Mouse (Mus musculus): ENCODE measurements around the gene Olfr1110.
"Not testable (repeated sequence)": the region's sequence is repeated elsewhere in the genome, so short reads cannot be mapped to it uniquely, and the experiment has no call there.

Olfr1110 gene

DNA sequence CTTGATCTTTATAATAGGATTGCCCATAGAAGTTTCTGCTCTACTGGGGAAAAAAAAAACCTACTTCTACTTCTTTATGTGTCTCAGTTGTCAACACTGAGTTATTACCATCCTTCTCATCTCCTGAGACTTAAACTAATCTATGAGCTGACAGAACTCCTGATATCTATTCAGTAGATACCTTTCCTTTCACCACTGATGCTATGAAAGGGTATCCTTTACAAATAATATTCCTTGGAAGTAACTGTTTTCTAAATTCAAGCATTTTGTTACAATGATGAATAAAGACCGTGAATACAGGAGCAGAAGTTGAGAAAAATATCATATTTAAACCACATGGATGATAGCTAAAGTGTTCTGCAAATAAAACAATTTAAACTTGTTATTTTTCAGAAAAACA is at the start of gene Olfr1110:
Gene Olfr1110, minus strand, starts transcription at position 101 of the 400 bp plus-strand sequence.
- no peak for DNase-seq (ENCODE audit: low read depth, low spot score)

DNA sequence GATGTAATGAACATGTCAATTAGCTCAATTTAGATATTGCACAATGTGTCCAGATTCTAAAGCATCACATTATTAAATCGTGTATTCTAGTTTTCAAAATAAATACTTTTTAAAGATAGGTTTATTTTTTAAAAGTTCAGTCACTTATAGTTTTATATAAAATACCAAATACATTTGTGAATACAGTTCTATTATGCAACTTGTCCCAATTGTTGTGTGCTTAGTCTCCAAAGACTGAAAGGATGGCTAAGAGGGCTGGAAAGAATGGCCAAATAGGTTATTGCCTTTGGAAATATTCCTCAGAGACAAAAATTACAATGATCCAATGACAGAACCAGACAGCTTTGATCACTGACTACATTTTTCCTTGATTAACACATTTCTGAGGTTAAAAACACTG is 47.4 kb upstream of the Olfr1110 start, which contains the start of gene Olfr1112:
Gene Olfr1112, plus strand, starts transcription at position 301 of the 400 bp plus-strand sequence.
- no peak for DNase-seq (ENCODE audit: low read depth, low spot score)

DNA sequence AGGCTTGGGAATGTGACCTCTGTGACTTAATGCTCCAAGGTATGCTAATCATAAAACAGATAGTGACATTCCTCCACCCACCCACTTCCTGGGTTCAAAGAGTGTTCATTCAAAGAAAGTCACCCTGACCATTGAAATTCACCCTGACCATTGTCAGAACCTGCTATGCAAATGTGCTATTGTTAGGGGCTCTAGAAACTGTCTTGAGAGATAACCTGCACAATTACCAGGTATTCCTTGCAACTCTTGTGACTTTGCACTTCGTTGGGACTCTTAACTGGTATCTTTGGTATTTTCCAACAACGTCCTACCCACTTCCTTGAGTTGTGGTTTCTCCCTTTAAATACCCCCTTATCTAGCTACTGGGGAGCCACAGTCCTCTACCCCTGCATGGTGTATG is 27.6 kb upstream of the Olfr1110 start:
- DNase-seq (ENCODE audit: low read depth, low spot score) = not testable (repeated sequence)

DNA sequence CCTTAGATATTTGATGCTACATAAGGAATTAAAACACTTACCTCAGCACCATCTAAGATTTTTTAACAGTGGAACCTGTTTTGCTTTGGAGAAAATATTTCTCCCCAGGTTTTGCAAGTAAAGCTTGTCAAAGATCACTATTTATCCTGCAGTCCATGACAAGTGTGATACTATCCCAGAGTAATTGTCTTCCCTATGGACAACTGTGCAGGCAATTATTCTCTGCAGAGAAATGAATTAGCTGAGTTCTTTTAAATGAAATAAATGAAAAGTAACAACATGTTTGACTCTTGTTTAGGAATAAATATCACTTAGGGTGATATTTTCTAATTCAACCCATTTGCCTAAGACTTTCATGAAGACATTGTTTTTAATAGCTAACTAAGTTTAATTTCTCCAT is 12.4 kb upstream of the Olfr1110 start, which contains the start of gene Olfr1111:
Gene Olfr1111, minus strand, starts transcription at position 101 of the 400 bp plus-strand sequence.
- DNase-seq (ENCODE audit: low read depth, low spot score) = no peak

DNA sequence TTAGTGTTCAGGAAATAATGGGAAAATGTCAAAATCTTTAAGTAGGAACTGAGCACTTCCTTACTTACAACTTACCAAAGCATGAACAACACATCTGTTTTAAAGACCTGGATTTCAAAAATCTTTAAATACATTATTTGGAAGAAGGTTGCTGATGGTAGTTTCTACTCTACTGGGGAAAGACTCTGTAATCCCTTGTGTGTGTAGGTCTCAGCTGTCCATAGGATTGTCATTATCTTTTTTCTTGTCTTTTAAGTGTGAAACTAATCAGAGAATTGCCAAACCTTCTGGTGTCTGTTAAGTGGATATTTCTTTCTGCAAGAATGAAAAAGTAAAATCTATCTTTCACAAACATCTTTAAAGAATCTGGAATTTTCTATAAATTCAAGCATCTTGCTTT is 25.6 kb downstream of the Olfr1110 start, which contains the start of gene Olfr259:
Gene Olfr259, minus strand, starts transcription at position 101 of the 400 bp plus-strand sequence.
- no peak for DNase-seq (ENCODE audit: low read depth, low spot score)

DNA sequence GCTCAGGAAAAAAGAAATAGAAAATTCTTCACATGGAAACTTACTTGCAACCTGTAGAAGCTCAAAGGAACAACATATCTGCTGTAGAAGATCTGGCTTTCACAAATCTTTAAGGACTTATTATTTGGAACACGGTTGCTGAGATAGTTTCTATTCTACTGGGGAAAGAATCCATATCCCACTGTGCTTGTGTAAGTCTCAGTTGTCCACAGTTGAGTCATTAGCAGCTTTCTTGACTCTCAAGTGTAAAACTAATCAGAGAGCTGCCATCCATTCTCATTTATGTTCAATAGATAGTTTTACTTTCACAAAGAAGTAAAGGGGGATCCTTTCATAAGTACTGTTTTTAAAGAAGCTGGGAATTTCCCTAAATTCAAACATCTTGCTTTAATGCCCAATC is 44.2 kb downstream of the Olfr1110 start, which contains the start of gene Olfr1109:
Gene Olfr1109, minus strand, starts transcription at position 101 of the 400 bp plus-strand sequence.
- DNase-seq (ENCODE audit: low read depth, low spot score) = no peak

All from skeletal muscle tissue, adult 2 months (tissue).